Mouse (Mus musculus): ENCODE results near the gene Wrap53. TPM values are rescaled to one million over a fixed set of nuclear protein-coding genes. Genes with fewer than 3 reads are reported as not detected.
A peak's percentile ranks its signal among the peaks of the same experiment; 100 is the strongest.
"Not testable (repeated sequence)": the region's sequence is repeated elsewhere in the genome, so short reads cannot be mapped to it uniquely, and the experiment has no call there.

Gene Wrap53
- polyA plus RNA-seq (2012; rRNA removed), result 11.9 and 15.0 TPM in 2 replicates

DNA sequence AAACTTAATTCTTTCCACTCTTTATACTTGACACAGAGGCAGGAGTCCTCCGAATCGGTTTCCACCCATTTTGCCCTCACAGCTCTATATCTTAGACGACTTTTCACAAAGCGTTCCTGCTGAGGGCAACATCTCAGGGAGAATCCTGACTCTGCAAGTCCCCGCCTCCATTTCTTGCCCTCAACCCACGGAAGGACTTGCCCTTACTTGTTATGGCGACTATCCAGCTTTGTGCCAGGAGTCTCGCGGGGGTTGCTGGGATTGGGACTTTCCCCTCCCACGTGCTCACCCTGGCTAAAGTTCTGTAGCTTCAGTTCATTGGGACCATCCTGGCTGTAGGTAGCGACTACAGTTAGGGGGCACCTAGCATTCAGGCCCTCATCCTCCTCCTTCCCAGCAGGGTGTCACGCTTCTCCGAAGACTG is at the start of gene Wrap53, which contains the start of gene Trp53:
Wrap53 (minus strand) TSS at position 165 of the 424 bp plus-strand sequence.
Trp53 (plus strand) TSS at position 269 of the 424 bp plus-strand sequence.
- peaks cover 10% of the 10 kb centered on the region for H3K4me1 ChIP-seq (ENCODE audit: control insufficient read depth, insufficient read depth, low read length)
- peak; percentile 87 for DNase-seq
- TF ChIP-seq POLR2A (IDR thresholded peaks at IDR 0.05; ENCODE audit: borderline replicate concordance, extremely low read depth, low read depth, low read length) (peak; percentile 84; the same call in 1 of the 2 replicates), CTCF (IDR thresholded peaks at IDR 0.05; ENCODE audit: insufficient read depth, low read length) (no peak)
- under 1% methylated on average over 13 of the region's 13 CpGs for WGBS
- peak within 1 kb of the TSS; percentile 91 for H3K4me3 ChIP-seq (replicated peaks; ENCODE audit: extremely low read depth, low read depth, low read length)

- Histone ChIP-seq H3K4me3 (replicated peaks; ENCODE audit: extremely low read depth, low read depth, low read length) (no peak overlapping the region), H3K4me1 (ENCODE audit: control insufficient read depth, insufficient read depth, low read length) (peaks cover 5% of the 10 kb centered on the region)
- DNase-seq, result no peak
- 54% methylated on average over 1 of the region's 1 CpGs for WGBS
- TF ChIP-seq CTCF (IDR thresholded peaks at IDR 0.05; ENCODE audit: insufficient read depth, low read length), result 0 out of 2 replicates have a peak, but pooled peaks have one; percentile 6
- no peak for TF ChIP-seq POLR2A (IDR thresholded peaks at IDR 0.05; ENCODE audit: borderline replicate concordance, extremely low read depth, low read depth, low read length)
These were observed 49.7 kb upstream of the Wrap53 start for GRCm38 (mm10) chr11:69629802-69630201.

- TF ChIP-seq CTCF (IDR thresholded peaks at IDR 0.05; ENCODE audit: insufficient read depth, low read length) (peak; percentile 99), POLR2A (IDR thresholded peaks at IDR 0.05; ENCODE audit: borderline replicate concordance, extremely low read depth, low read depth, low read length) (no peak)
- WGBS, result 33% methylated on average over 6 of the region's 6 CpGs
- peak; percentile 78 for DNase-seq
- no peaks in the 10 kb centered on the region for H3K4me1 ChIP-seq (ENCODE audit: control insufficient read depth, insufficient read depth, low read length)
- no peak overlapping the region for H3K4me3 ChIP-seq (replicated peaks; ENCODE audit: extremely low read depth, low read depth, low read length)
These were observed 48.2 kb upstream of the Wrap53 start for GRCm38 (mm10) chr11:69628286-69628685.

- WGBS, result 81% methylated on average over 2 of the region's 2 CpGs
- not testable (repeated sequence) for H3K4me3 ChIP-seq (replicated peaks; ENCODE audit: extremely low read depth, low read depth, low read length); H3K4me1 ChIP-seq (ENCODE audit: control insufficient read depth, insufficient read depth, low read length); DNase-seq
These were observed 44.3 kb upstream of the Wrap53 start for GRCm38 (mm10) chr11:69624339-69624738.

GRCm38 (mm10) chr11:69623006-69623405 is 43.0 kb upstream of the Wrap53 start:
- no peak for DNase-seq
- 79% methylated on average over 4 of the region's 4 CpGs for WGBS
- no peak overlapping the region for H3K4me3 ChIP-seq (replicated peaks; ENCODE audit: extremely low read depth, low read depth, low read length)
- no peaks in the 10 kb centered on the region; the same call in 1 of the 2 replicates for H3K4me1 ChIP-seq (ENCODE audit: control insufficient read depth, insufficient read depth, low read length)
- TF ChIP-seq CTCF (IDR thresholded peaks at IDR 0.05; ENCODE audit: insufficient read depth, low read length) (no peak), POLR2A (IDR thresholded peaks at IDR 0.05; ENCODE audit: borderline replicate concordance, extremely low read depth, low read depth, low read length) (no peak)

GRCm38 (mm10) chr11:69622406-69622805 is 42.4 kb upstream of the Wrap53 start:
- no peak for TF ChIP-seq CTCF (IDR thresholded peaks at IDR 0.05; ENCODE audit: insufficient read depth, low read length)
- no peak for TF ChIP-seq POLR2A (IDR thresholded peaks at IDR 0.05; ENCODE audit: borderline replicate concordance, extremely low read depth, low read depth, low read length)
- Histone ChIP-seq H3K4me3 (replicated peaks; ENCODE audit: extremely low read depth, low read depth, low read length) (peak overlapping the region; percentile 80), H3K4me1 (ENCODE audit: control insufficient read depth, insufficient read depth, low read length) (no peaks in the 10 kb centered on the region; the same call in 1 of the 2 replicates)
- WGBS, result 44% methylated on average over 6 of the region's 6 CpGs
- DNase-seq, result no peak

DNA sequence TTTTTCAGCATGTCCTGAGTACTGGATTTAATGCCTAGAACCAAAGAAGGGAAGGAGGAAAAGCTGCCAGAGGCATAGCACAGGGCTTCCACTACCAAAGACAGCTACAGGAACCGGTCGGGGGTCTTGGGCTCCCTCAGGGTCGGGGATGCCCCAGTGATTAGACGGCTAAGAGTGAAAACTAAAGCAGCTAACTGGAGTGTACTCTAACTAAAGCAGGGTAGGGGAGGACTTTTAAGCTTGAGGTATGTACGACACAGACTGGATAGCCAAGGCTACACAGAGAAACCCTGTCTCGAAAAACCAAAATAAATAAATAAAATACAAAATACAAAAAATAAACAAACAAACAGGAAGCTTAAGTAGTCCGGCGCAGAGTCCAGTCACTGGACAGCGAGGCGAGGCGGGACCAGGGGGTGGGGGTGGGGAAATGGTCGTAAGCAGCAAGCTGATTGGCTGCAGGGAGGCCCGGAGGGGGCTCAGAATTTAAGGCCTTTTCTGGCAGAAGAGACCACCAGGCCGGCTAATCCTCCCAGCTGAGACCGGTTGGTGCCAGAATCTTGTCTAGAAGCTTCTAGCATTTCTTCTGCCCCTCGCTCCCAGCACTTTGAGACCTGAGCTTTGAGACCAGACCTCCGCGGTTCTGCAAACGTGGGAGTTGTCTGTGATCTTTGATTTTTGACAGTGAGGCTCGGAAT is 41.7 kb upstream of the Wrap53 start, which contains the start of gene Sat2:
Sat2 (plus strand) TSS at position 454 of the 698 bp plus-strand sequence.
- no peak for TF ChIP-seq CTCF (IDR thresholded peaks at IDR 0.05; ENCODE audit: insufficient read depth, low read length)
- TF ChIP-seq POLR2A (IDR thresholded peaks at IDR 0.05; ENCODE audit: borderline replicate concordance, extremely low read depth, low read depth, low read length), result peak; percentile 14; the same call in 1 of the 2 replicates
- DNase-seq, result peak; percentile 57
- 3% methylated on average over 20 of the region's 20 CpGs for WGBS

DNA sequence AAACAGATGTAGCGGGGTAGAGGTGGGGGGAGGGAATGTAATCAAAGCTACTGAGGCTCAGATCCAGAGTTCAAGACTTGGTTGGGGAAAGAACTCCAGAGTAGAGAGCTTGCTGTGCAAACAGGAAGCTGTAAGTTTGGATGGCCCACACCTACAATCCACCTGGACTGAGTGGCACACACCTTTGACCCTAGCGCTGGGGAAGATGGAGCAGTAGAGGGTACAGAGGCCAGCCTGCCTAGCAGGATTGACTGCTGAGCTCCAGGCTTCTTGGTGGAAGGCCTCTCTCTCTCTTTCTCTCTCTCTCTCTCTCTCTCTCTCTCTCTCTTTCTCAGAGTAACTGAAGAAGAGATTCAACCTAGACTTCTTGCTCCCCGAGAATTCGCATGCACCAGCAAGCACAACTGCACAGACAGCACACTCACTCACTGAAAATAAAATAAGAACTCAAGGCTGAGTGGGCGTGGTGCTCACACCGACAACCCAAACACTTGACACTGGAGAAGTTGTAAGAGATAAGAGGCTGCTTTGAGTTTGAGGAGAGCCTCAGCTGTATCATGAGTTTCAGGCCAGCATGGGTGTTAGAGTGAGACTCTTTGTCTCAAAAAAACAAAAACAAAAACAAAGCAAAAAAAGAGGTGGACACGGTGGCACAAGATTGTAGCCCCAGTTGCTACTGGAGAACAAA is 40.5 kb upstream of the Wrap53 start:
- 67% methylated on average over 7 of the region's 7 CpGs for WGBS
- no peak for TF ChIP-seq POLR2A (IDR thresholded peaks at IDR 0.05; ENCODE audit: borderline replicate concordance, extremely low read depth, low read depth, low read length)
- no peak for TF ChIP-seq CTCF (IDR thresholded peaks at IDR 0.05; ENCODE audit: insufficient read depth, low read length)

More for the DNA sequence above, 41.7 kb upstream of the Wrap53 start, which contains the start of gene Sat2:
- H3K4me3 ChIP-seq (replicated peaks; ENCODE audit: extremely low read depth, low read depth, low read length), result peak within 1 kb of the TSS; percentile 80
- no peaks in the 10 kb centered on the region; the same call in 1 of the 2 replicates for H3K4me1 ChIP-seq (ENCODE audit: control insufficient read depth, insufficient read depth, low read length)

DNA sequence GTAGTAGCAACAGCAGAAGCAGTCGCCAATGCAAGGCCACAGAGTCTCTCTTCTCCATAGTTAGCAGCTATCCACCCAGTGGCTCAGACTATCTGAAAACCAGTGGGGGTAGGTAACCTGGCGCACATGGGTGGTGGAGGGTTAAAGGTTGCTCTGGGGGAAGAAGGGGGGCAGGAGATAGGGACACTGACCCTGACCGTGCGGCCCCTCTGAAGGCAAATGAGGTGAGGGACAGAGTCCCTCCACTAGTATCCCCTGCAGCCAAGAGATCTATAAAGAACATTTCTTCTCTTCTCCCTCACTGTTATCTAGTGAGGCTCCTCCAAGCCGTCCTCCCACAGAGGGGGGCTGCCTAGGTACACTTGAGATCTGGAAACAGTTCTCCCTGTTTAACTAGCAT is 37.8 kb upstream of the Wrap53 start, which contains the start of gene Shbg:
Shbg (minus strand) TSS at position 101 of the 400 bp plus-strand sequence.
- Histone ChIP-seq H3K4me3 (replicated peaks; ENCODE audit: extremely low read depth, low read depth, low read length) (no peak within 1 kb of the TSS), H3K4me1 (ENCODE audit: control insufficient read depth, insufficient read depth, low read length) (no peaks in the 10 kb centered on the region; the same call in 1 of the 2 replicates)
- no peak for TF ChIP-seq POLR2A (IDR thresholded peaks at IDR 0.05; ENCODE audit: borderline replicate concordance, extremely low read depth, low read depth, low read length)
- no peak for TF ChIP-seq CTCF (IDR thresholded peaks at IDR 0.05; ENCODE audit: insufficient read depth, low read length)
- WGBS, result 65% methylated on average over 5 of the region's 5 CpGs
- no peak for DNase-seq

More for the DNA sequence above, 40.5 kb upstream of the Wrap53 start:
- no peak for DNase-seq
- Histone ChIP-seq H3K4me1 (ENCODE audit: control insufficient read depth, insufficient read depth, low read length) (no peaks in the 10 kb centered on the region; the same call in 1 of the 2 replicates), H3K4me3 (replicated peaks; ENCODE audit: extremely low read depth, low read depth, low read length) (no peak overlapping the region)

All from lung, adult 2 months (tissue).